Mouse (Mus musculus) neutrophil, adult 5-6 weeks (primary cell): Measurements from ENCODE around the gene Mea1. TPM values are rescaled to one million over a fixed set of nuclear protein-coding genes. Genes with fewer than 3 reads are reported as not detected.

ENCODE experiments used
- ATAC-seq: fragments of 151-379, 151-347 bp; 2 replicates; pipeline ENCODE4 v1.8.0; 2017; ENCODE audit warnings: mild to moderate bottlenecking, moderate TSS enrichment; ENCODE audit not compliant: insufficient number of reproducible peaks, poor library complexity, low FRiP score, severe bottlenecking; ENCODE audit errors: extremely low read depth
- total RNA-seq: library from RNA; stranded (forward); fragments of 200-1000 nt; gene quantifications from 2 replicates; pipeline ENCODE4 v1.2.3, GENCODE M21; 2017

Mea1 gene
- 62.5 and 68.0 TPM in 2 replicates for total RNA-seq

GRCm38 (mm10) chr17:46678416-46678815 is at the start of gene Mea1:
Gene Mea1 (plus strand): TSS chr17:46678793.
- no peak for ATAC-seq

- no peak for ATAC-seq
Observed at GRCm38 (mm10) chr17:46629685-46630441, 48.7 kb upstream of the Mea1 start.

GRCm38 (mm10) chr17:46636831-46637523 is 41.6 kb upstream of the Mea1 start:
- peak; percentile 65; the same call in 1 of the 2 replicates for ATAC-seq

GRCm38 (mm10) chr17:46639929-46640328 is 38.7 kb upstream of the Mea1 start:
- ATAC-seq = no peak

- no peak for ATAC-seq
Observed at GRCm38 (mm10) chr17:46642060-46642459, 36.5 kb upstream of the Mea1 start.

GRCm38 (mm10) chr17:46644152-46644805 is 34.3 kb upstream of the Mea1 start:
- no peak for ATAC-seq

GRCm38 (mm10) chr17:46644916-46645475 is 33.6 kb upstream of the Mea1 start:
- ATAC-seq = no peak

GRCm38 (mm10) chr17:46645561-46646321 is 32.9 kb upstream of the Mea1 start, which contains the start of the genes Klc4 and Mrpl2:
Gene Klc4 (minus strand): TSS chr17:46646022.
Gene Mrpl2 (plus strand): TSS chr17:46646229.
- ATAC-seq = peak; percentile 95

GRCm38 (mm10) chr17:46646322-46646662 is 32.3 kb upstream of the Mea1 start:
- no peak for ATAC-seq

GRCm38 (mm10) chr17:46647279-46647678 is 31.3 kb upstream of the Mea1 start:
- ATAC-seq = no peak

GRCm38 (mm10) chr17:46648436-46648835 is 30.2 kb upstream of the Mea1 start:
- no peak for ATAC-seq

GRCm38 (mm10) chr17:46649811-46650210 is 28.8 kb upstream of the Mea1 start:
- ATAC-seq = no peak

- ATAC-seq = peak; percentile 34
Observed at GRCm38 (mm10) chr17:46650232-46651031, 28.2 kb upstream of the Mea1 start, which contains the start of gene Cul7. Gene Cul7 (plus strand): TSS chr17:46650337.

GRCm38 (mm10) chr17:46651292-46651691 is 27.3 kb upstream of the Mea1 start:
- no peak for ATAC-seq

GRCm38 (mm10) chr17:46651755-46652547 is 26.6 kb upstream of the Mea1 start:
- ATAC-seq = no peak

- no peak for ATAC-seq
Observed at GRCm38 (mm10) chr17:46656054-46656453, 22.5 kb upstream of the Mea1 start.

GRCm38 (mm10) chr17:46661351-46661750 is 17.2 kb upstream of the Mea1 start:
- ATAC-seq = no peak
